Mouse (Mus musculus) lung, embryonic 15.5 days (tissue): Measurements from ENCODE around the gene Zfp663. TPM values are rescaled to one million over a fixed set of nuclear protein-coding genes. Genes with fewer than 3 reads are reported as not detected.

Source experiments
- ATAC-seq: fragments of 200-750 bp; cut with Nextera tagmentation; 2 replicates; pipeline ENCODE4 v1.8.0; 2017; ENCODE audit warnings: moderate number of reproducible peaks, borderline replicate concordance; ENCODE audit not compliant: low FRiP score, low TSS enrichment; ENCODE audit errors: extremely low read depth
- H3K27ac ChIP-seq: fragments of 300-500 bp; sonication (generic); 2 replicates; pipeline ENCODE4 v1.5.1; 2015; ENCODE audit warnings: moderate library complexity, mild to moderate bottlenecking, inconsistent platforms
- H3K27me3 ChIP-seq: fragments of 300-500 bp; sonication (generic); 2 replicates; pipeline ENCODE4 v1.6.1; 2015; ENCODE audit warnings: inconsistent platforms
- H3K36me3 ChIP-seq: fragments of 300-500 bp; sonication (generic); 2 replicates; pipeline ENCODE4 v1.6.1; 2015; ENCODE audit warnings: inconsistent platforms
- H3K4me1 ChIP-seq: fragments of 300-500 bp; sonication (generic); 2 replicates; pipeline ENCODE4 v1.6.1; 2015; ENCODE audit warnings: inconsistent platforms
- H3K4me2 ChIP-seq: fragments of 300-500 bp; sonication (generic); 2 replicates; pipeline ENCODE4 v1.6.1; 2015; ENCODE audit warnings: inconsistent platforms, mild to moderate bottlenecking, moderate library complexity
- H3K4me3 ChIP-seq: fragments of 300-500 bp; sonication (generic); 2 replicates; pipeline ENCODE4 v1.5.1; 2015; ENCODE audit warnings: mild to moderate bottlenecking, inconsistent platforms
- H3K9ac ChIP-seq: fragments of 300-500 bp; sonication (generic); 2 replicates; pipeline ENCODE4 v1.6.1; 2015; ENCODE audit warnings: inconsistent platforms
- H3K9me3 ChIP-seq: fragments of 300-500 bp; sonication (generic); 2 replicates; pipeline ENCODE4 v1.6.1; 2016; ENCODE audit warnings: inconsistent platforms
- WGBS: fragments of 180-500 bp; shearing (Covaris S2); methylation state at CpG from one replicate; pipeline ENCODE4 v1.1.7; 2015; 5-methylcytosine and 5-hydroxymethylcytosine counted together
- polyA plus RNA-seq: library from polyadenylated mRNA; unstranded; fragments of >200 nt; fragmentation: Nextera tagmentation; extraction: Ambion mirVana; gene quantifications from 2 replicates; pipeline ENCODE4 v1.2.1, GENCODE M21; 2015

Gene Zfp663
- polyA plus RNA-seq, 1 experiment from 2014 or later: 2.2 TPM

DNA sequence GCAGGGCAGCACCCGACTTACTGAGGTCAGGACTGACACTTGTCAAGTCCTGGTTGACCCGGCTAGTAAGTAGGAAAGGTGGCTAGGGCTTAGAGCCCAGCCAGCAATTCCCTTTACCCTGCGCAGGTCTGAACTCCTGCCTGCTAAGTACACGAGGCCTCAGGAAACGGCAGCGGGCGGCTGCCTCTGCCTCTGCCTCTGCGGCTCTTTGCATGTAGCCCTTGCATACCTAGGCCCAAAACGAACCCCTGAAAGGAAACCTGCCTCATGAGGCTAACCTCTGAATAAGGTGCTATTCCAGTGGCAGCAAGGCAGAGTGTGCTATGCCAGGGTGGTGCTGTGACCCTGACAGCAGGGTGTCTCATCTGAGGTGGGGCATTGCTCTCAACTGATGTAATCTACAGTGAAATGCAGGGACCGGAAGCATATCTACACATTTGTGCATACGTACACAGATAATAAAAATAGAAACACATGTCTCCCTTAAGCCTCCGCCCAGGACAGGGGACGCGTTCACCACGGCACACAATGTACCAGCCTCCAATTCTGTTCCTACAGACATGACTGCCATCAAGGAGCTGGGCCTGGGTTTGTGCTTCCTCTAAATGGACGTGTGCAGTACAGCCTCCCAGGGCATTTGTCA lies 50.8 kb downstream of the Zfp663 start:
- Histone ChIP-seq H3K36me3 (peaks cover 34% of the 10 kb centered on the region), H3K4me1 (peaks cover 64% of the 10 kb centered on the region), H3K9me3 (no peaks in the 10 kb centered on the region), H3K4me3 (no peak overlapping the region), H3K27me3 (no peaks in the 10 kb centered on the region), H3K9ac (no peak overlapping the region), H3K27ac (peak overlapping the region; percentile 45), H3K4me2 (0 out of 2 replicates have a peak overlapping the region, but pooled peaks have one; percentile 5)
- no peak for ATAC-seq
- WGBS: 37% methylated on average over 16 of the region's 16 CpGs

DNA sequence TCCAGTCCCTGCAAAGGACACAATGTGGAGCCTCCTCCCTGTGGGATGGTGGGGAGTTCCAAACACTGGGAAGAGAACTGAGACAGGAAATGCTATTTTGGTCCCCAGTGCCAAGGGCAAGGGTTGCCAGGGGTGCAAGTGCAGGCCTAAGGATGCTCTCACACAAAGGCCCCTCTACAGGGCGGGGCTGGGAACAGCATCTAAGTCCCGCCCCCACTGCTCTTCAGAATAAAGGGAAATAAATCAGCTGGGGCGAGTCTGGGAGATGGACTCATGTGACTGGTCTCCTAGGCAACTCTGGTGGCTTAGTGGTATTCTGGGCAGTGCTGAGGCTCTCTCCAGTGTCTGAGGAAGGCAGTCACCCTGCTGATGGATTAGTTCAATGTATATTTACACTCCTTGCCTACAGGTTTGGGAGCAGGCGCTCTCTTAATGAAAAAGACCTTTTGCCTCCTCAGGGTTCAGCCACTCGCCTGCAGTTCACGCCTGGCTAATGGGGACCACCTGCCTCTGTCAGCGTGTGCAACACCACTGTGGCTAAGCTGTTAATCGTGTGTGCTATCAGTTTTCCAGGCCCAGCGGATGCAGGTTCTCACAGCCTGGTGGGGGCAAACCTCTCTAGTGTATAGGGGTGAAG lies 51.6 kb downstream of the Zfp663 start:
- peaks cover 57% of the 10 kb centered on the region for H3K4me1 ChIP-seq
- H3K4me3 ChIP-seq: no peak overlapping the region
- peak; percentile 47 for ATAC-seq
- H3K27ac ChIP-seq: peak overlapping the region; percentile 42
- 23% methylated on average over 9 of the region's 9 CpGs for WGBS
- peak overlapping the region; percentile 5; the same call in 1 of the 2 replicates for H3K4me2 ChIP-seq
- H3K9ac ChIP-seq: no peak overlapping the region
- H3K36me3 ChIP-seq: peaks cover 42% of the 10 kb centered on the region
- no peaks in the 10 kb centered on the region for H3K27me3 ChIP-seq
- H3K9me3 ChIP-seq: no peaks in the 10 kb centered on the region

DNA sequence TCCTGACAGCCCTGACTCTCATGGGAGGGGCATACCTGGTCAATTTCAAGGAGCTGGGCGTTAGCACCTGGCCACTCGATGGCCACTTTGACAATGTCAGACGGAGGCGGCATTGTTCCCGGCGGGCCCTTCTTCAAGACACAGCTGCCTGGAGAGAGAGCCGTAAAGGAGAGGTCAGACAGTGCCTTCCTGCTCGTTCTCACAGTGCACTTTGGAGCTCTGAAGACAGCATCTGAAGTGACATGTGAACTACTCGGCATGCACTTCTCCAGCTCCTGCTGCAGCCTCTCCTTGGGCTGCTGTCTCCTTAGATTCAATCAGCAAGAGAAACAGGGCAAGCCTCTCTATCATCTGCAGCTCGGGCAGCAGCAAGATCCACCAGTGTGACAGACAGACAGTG lies 52.3 kb downstream of the Zfp663 start:
- ATAC-seq: no peak
- H3K9me3 ChIP-seq: no peaks in the 10 kb centered on the region
- peaks cover 50% of the 10 kb centered on the region for H3K36me3 ChIP-seq
- H3K4me1 ChIP-seq: peaks cover 49% of the 10 kb centered on the region
- peak overlapping the region; percentile 42 for H3K27ac ChIP-seq
- H3K27me3 ChIP-seq: no peaks in the 10 kb centered on the region
- H3K4me2 ChIP-seq: no peak overlapping the region
- H3K9ac ChIP-seq: no peak overlapping the region
- no peak overlapping the region for H3K4me3 ChIP-seq
- WGBS: 39% methylated on average over 10 of the region's 10 CpGs

DNA sequence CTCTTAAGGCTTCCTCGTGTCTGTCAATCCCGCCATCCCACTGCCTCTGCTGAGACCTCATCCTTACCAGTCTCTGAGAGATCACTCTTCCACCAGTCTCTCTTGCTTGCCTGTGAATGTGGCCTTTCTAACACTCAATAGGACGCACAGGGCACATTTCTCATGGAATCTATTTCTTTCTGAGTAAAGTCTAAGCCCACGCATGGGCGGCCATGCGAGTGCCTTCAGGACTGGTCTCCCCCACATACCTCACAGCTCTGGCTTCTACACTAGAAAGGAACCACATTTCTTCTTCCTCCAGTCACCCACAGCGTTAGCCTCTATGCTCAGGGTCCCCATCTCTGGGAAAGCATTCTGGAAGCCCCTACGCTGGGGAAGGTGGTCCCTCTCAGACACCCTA lies 54.3 kb downstream of the Zfp663 start:
- H3K4me1 ChIP-seq: peaks cover 29% of the 10 kb centered on the region
- no peaks in the 10 kb centered on the region for H3K9me3 ChIP-seq
- WGBS: 86% methylated on average over 8 of the region's 8 CpGs
- H3K27me3 ChIP-seq: no peaks in the 10 kb centered on the region
- H3K4me3 ChIP-seq: no peak overlapping the region
- H3K4me2 ChIP-seq: no peak overlapping the region
- ATAC-seq: no peak
- H3K27ac ChIP-seq: no peak overlapping the region
- no peak overlapping the region for H3K9ac ChIP-seq
- peaks cover 63% of the 10 kb centered on the region for H3K36me3 ChIP-seq

DNA sequence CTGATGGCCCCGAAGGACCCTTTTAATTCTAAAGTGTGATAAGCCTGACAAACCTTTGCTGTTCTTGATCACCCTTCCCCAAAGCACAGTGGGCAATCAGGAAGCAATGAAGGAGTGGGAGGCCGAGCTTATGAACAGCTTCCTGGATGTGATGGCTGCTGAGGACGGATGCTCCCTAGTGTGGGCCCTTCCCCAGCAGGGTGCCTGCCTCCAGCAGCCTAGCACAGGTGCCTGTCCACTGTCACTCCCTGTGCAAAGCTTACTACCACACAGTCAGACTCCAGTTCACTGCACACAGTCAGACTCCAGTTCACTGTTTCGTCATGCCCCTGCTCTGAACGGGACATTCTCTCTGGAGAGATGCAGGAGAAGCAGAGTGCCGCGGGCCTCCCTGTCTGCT lies 56.1 kb downstream of the Zfp663 start:
- peaks cover 72% of the 10 kb centered on the region for H3K36me3 ChIP-seq
- no peaks in the 10 kb centered on the region for H3K9me3 ChIP-seq
- H3K9ac ChIP-seq: no peak overlapping the region
- H3K27ac ChIP-seq: no peak overlapping the region
- ATAC-seq: no peak
- H3K4me1 ChIP-seq: peaks cover 11% of the 10 kb centered on the region
- no peak overlapping the region for H3K4me2 ChIP-seq
- H3K27me3 ChIP-seq: no peaks in the 10 kb centered on the region
- 62% methylated on average over 7 of the region's 7 CpGs for WGBS
- H3K4me3 ChIP-seq: no peak overlapping the region

DNA sequence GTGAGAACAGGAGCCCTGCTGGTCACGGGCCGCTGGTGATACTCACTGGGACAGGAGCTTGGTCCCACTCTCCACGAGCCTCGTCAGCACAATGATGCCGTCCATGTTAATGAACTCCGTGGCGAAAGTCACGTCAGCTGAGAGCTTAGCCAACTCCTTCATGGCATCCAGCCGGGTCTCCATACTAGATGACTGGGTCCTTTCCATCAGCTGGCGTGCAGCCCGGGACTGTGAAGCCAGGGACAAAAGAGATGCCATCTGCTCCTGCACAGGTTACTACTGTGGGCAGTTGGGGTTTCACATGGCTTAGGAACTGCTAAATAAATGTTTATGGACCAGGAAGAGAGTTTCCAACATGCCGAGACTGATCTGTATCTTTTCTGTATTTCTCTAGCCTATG lies 57.0 kb downstream of the Zfp663 start:
- ATAC-seq: no peak
- 89% methylated on average over 12 of the region's 12 CpGs for WGBS
- Histone ChIP-seq H3K9me3 (no peaks in the 10 kb centered on the region), H3K36me3 (peaks cover 80% of the 10 kb centered on the region), H3K4me2 (no peak overlapping the region), H3K9ac (no peak overlapping the region), H3K27ac (no peak overlapping the region), H3K4me3 (no peak overlapping the region), H3K27me3 (no peaks in the 10 kb centered on the region), H3K4me1 (peaks cover 3% of the 10 kb centered on the region)

DNA sequence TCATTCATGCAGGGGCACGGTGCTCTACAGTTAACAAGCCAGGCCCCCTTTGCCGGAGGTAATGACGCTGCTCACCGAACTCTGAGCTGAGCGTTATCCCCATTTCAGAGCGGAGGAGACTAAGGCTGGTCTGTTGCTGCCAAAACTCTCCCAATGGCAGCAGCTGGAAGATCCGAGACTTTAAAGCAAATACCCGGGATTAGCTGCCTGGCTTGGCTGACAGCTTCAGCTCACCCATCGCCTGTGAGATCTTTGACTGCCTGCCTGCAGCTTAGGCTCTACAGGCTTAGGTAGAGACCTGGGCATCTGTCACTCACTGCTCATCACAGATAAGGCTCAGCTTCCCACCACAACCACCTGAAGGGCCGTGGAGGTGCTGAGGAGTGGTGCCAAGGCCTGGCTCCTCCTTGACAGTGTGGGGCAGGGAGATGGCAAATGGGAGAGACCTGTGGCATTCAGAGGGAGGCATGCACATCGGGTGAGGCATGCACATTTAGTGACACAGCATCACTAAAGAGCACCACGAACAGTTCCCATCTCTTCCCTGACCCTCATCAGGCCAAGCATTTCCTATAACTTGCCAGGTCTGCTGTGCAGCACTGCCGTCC lies 57.6 kb downstream of the Zfp663 start:
- Histone ChIP-seq H3K4me2 (no peak overlapping the region), H3K9me3 (no peaks in the 10 kb centered on the region), H3K4me3 (no peak overlapping the region), H3K27me3 (no peaks in the 10 kb centered on the region), H3K36me3 (peaks cover 82% of the 10 kb centered on the region), H3K27ac (no peak overlapping the region), H3K9ac (no peak overlapping the region), H3K4me1 (peaks cover 1% of the 10 kb centered on the region; the same call in 1 of the 2 replicates)
- WGBS: 76% methylated on average over 13 of the region's 13 CpGs
- ATAC-seq: no peak

DNA sequence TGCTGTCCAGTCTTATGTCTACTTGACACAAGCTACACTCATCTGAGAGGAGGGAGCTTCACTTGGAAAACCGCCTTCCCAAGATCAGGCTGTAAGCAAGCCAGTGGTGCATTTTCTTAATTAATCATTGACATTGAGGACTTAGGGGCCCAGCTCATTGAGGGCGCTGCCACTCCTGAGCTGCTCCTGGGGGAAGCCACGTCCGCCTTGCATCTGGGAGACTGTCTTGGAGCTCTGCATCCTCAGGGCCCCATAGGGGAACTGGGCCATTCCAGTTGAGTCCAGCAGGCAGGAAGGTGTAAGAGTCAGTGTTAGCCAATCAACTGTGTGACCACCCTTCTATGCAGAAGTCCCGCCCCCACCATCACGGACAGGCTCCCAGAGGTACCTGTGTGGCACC lies 60.7 kb downstream of the Zfp663 start:
- ATAC-seq: no peak
- no peaks in the 10 kb centered on the region for H3K27me3 ChIP-seq
- H3K4me2 ChIP-seq: no peak overlapping the region
- H3K9me3 ChIP-seq: no peaks in the 10 kb centered on the region
- no peak overlapping the region for H3K9ac ChIP-seq
- H3K4me1 ChIP-seq: peaks cover 6% of the 10 kb centered on the region; the same call in 1 of the 2 replicates
- peaks cover 73% of the 10 kb centered on the region for H3K36me3 ChIP-seq
- no peak overlapping the region for H3K4me3 ChIP-seq
- 83% methylated on average over 6 of the region's 6 CpGs for WGBS
- H3K27ac ChIP-seq: no peak overlapping the region

DNA sequence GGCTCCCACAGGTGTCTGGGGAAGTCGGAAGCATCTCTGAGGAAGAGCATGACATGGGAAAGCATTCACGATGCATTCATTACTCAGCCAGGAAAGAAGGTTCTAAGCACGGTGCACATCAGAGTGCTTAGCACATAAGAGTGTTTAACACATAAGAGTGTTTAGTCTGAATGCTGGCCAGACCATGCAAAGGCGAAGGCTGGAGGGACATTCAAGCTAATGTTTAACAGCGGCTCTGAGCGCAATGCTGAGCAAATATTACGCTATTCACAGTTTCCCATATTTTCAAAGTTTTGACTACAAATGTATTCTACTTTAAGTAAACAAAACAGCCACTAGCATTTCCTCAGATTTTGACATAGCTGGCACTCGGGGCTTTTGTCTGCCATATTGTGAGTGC lies 63.1 kb downstream of the Zfp663 start:
- no peak overlapping the region for H3K27ac ChIP-seq

DNA sequence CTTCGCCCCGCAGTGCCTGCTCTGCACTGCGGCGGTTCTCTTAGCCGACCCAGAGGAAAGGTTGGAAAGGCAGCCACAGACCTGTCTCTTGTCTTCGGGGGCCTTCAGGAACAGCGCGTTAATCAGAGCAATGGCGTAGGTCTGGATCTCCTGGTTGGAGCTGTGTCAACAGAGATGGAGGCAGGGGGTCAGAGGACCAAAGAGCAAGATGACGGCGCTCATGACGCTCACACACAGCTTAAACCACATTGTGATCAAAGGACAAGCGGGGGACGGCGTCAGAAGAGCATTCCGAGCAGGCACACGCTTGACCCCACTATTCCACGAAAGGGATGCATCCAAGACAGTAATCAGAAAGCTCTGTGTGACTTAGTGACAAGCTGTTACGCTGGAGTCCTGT lies 63.7 kb downstream of the Zfp663 start:
- Histone ChIP-seq H3K9me3 (no peaks in the 10 kb centered on the region), H3K4me1 (peaks cover 6% of the 10 kb centered on the region; the same call in 1 of the 2 replicates), H3K9ac (no peak overlapping the region), H3K36me3 (peaks cover 63% of the 10 kb centered on the region), H3K27ac (no peak overlapping the region), H3K4me2 (no peak overlapping the region), H3K27me3 (no peaks in the 10 kb centered on the region), H3K4me3 (no peak overlapping the region)
- 73% methylated on average over 19 of the region's 19 CpGs for WGBS
- ATAC-seq: no peak

More for the DNA sequence above, 63.1 kb downstream of the Zfp663 start:
- Histone ChIP-seq H3K4me3 (no peak overlapping the region), H3K4me2 (no peak overlapping the region), H3K36me3 (peaks cover 68% of the 10 kb centered on the region), H3K9ac (no peak overlapping the region), H3K9me3 (no peaks in the 10 kb centered on the region), H3K4me1 (peaks cover 6% of the 10 kb centered on the region; the same call in 1 of the 2 replicates), H3K27me3 (no peaks in the 10 kb centered on the region)
- WGBS: 68% methylated on average over 8 of the region's 8 CpGs
- no peak for ATAC-seq

DNA sequence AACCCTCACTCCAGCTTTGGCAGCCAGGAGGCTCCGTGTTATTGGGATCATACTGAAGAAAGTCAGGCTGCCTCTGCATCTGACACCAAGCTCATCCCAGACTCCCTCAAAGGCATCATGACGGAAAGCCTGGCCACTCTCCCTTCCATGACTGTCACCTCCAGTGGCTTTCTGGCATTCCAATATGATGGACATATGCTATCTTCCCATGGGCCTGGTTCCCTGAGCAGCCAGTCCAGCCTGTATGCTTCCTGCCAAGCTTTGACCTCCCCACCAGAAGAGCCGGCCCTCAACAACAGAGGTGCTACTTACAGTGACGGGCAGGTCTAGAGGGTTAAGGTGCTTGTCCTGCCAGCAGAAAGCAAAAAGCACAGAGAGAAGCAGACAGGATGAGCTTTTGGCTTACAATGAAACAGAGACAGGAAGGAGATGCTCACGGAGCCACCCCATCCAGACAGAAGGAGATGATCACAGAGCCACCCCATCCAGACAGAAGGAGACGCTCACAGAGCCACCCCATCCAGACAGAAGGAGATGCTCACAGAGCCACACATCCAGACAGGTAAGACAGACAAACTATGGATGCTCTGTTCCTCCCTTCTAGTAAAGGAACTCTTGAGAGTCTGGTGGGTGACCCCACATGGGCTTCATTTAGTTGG lies 65.0 kb downstream of the Zfp663 start:
- H3K4me2 ChIP-seq: no peak overlapping the region
- no peaks in the 10 kb centered on the region for H3K27me3 ChIP-seq
- H3K36me3 ChIP-seq: peaks cover 60% of the 10 kb centered on the region
- H3K4me1 ChIP-seq: peaks cover 6% of the 10 kb centered on the region; the same call in 1 of the 2 replicates
- no peak overlapping the region for H3K9ac ChIP-seq
- H3K27ac ChIP-seq: no peak overlapping the region
- ATAC-seq: no peak
- no peaks in the 10 kb centered on the region for H3K9me3 ChIP-seq
- no peak overlapping the region for H3K4me3 ChIP-seq
- WGBS: 86% methylated on average over 6 of the region's 6 CpGs

DNA sequence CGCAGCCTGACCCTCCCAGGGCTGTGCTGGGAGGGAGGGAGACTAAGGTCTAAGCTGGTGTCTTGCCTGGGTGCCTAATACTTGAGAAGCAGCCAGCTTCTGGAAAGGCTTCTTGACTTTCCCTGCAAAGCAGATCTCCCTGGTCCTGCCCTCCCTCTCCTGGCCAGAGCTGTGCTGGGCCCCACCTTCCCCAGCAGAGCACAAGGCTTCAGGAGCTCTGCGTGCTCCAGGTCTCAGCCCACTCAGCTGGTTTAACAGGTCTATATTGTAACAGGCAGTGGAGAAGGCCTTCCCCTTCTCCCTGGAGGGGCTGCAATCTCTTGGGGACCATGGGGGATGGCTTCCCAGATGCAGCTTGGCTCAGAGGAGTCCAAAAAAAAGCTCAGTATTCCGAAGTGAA lies 67.1 kb downstream of the Zfp663 start:
- ATAC-seq: no peak
- H3K27ac ChIP-seq: no peak overlapping the region
- H3K9me3 ChIP-seq: no peaks in the 10 kb centered on the region
- H3K4me3 ChIP-seq: no peak overlapping the region
- no peak overlapping the region for H3K4me2 ChIP-seq
- WGBS: 61% methylated on average over 3 of the region's 3 CpGs
- H3K9ac ChIP-seq: no peak overlapping the region
- peaks cover 6% of the 10 kb centered on the region; the same call in 1 of the 2 replicates for H3K4me1 ChIP-seq
- H3K27me3 ChIP-seq: no peaks in the 10 kb centered on the region
- peaks cover 62% of the 10 kb centered on the region for H3K36me3 ChIP-seq
